Mouse (Mus musculus) heart, postnatal 14 days (tissue): ENCODE measurements around the gene Cd84. TPM values are rescaled to one million over a fixed set of nuclear protein-coding genes. Genes with fewer than 3 reads are reported as not detected.

Experiments
- DNase-seq, 2 experiments: peaks; one replicate each; pipeline ENCODE4 v3.0.0; 2021 to 2022
- intact Hi-C: fragments of 180-260 bp; cut with DNase I; formaldehyde crosslinking; loops from one replicate; pipeline ENCODE4 v1.15.1; 2025
- total RNA-seq, 2 experiments: library from RNA; stranded (reverse); gene quantifications; 2 replicates each; pipeline ENCODE4 v1.2.3; 2021

Gene Cd84
- total RNA-seq, 2 experiments from 2014 or later: 2.9 to 3.1 TPM

DNA sequence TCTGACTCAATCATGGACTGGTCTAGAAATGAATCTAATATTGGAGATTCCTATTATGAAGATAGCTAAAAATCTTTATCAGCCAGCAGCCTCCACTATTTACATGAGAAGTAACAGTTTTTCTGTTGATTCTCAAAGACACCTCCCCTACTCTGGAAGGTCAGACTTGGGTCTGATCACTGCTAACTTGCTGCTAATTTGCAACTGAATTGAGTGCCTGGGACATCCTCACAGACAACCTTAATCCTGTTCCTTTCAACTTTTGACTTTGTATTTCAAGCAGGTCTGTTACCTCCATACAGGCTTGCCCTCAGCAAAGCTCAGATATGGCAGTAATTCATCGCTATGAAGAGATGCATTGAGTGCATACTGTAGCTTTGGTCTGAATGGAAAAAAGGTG lies 64.5 kb downstream of the Cd84 start:
- DNase-seq: no peak

GRCm38 (mm10) chr1:171915638-171916458 lies 76.4 kb downstream of the Cd84 start:
- DNase-seq: no peak
- intact Hi-C loops: no loop called here

More for the DNA sequence above, 64.5 kb downstream of the Cd84 start:
- intact Hi-C loops: no loop called here

- intact Hi-C loops: no loop called here
- DNase-seq: peak; percentile 5 to 8
Observed at GRCm38 (mm10) chr1:171917305-171918039, 78.0 kb downstream of the Cd84 start, which contains the start of gene Slamf6. Slamf6 (plus strand) TSS chr1:171917515.

DNA sequence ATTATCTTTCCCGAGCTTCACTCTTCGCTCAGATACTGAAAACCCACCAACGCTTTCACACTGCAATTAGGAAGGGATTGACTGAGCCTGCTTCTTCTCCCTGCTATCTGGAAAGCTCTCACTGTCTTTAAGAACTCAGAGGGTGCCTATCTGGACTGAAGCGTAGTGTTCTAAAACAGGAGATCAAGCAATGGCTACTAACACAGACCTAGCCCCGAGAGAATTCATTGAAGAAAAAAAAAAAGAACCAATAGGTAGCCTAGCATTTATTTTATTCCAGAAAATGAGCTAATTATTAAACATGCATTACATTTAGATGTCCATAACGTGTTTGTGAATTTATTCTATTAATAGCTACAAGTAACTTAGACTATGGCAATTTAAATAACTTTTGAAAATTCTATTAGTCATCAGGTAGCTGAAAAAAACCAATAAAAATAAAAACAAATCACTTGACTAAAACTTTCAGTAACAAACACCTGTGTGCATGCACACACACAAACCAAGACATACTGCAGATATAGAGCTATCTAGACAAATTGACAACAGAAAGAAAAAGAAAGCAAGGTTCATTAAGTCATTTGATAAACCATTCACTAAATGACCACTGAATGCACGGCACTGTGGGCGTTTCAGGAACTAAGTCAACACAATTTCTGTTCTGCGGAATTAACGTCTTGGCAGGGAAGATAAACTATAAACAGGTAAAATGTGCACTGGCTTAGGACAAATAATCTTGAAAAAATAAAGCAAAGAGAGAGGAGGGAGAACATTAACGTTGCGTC lies 78.8 kb downstream of the Cd84 start:
- intact Hi-C loops: no loop called here
- no peak for DNase-seq

DNA sequence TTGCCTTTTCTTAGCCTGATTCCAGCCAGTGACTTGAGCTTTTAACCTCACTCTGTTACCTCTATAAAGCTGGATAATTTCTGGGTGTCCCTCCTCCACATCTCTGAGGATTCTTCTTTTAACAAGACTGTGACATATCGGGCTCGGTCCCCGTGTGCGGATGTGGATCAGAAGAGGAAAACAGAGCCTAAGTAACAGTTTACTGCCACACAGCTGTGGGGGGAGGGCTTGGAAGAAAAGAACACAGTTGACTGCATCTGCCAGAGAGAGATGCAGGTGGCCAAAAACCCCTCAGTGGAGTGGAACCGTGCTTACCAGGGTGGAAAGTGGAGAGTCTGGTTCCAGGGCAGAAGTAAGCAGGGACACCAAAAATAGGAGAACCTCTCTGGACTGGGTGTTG lies 79.7 kb downstream of the Cd84 start:
- intact Hi-C loops: no loop called here
- no peak for DNase-seq

- intact Hi-C loops: no loop called here
- DNase-seq: no peak
Observed at GRCm38 (mm10) chr1:171919901-171920510, 80.5 kb downstream of the Cd84 start.

GRCm38 (mm10) chr1:171920989-171921621 lies 81.6 kb downstream of the Cd84 start:
- intact Hi-C loops: no loop called here
- no peak for DNase-seq

- intact Hi-C loops: no loop called here
- no peak for DNase-seq
Observed at GRCm38 (mm10) chr1:171921641-171922040, 82.1 kb downstream of the Cd84 start.

GRCm38 (mm10) chr1:171922844-171923243 lies 83.3 kb downstream of the Cd84 start:
- intact Hi-C loops: no loop called here
- DNase-seq: no peak

GRCm38 (mm10) chr1:171924900-171925299 lies 85.4 kb downstream of the Cd84 start:
- no peak for DNase-seq
- intact Hi-C loops: no loop called here

DNA sequence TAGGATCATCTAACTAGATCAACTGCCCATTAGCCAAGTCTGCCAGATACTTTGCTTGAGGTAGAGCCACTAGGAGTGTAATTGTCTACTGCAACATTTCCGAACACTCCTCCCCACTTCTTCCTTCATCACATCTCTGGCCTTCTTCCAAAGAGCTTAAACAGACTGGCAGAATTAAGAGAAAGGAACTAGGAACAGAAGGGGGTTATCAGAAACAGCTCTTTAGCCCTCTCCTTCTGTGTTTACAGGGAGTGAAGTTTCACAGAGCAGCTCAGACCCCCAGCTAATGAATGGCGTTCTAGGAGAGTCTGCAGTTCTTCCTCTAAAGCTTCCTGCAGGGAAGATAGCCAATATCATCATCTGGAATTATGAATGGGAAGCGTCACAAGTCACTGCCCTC lies 94.4 kb downstream of the Cd84 start:
- intact Hi-C loops: no loop called here
- DNase-seq: no peak

GRCm38 (mm10) chr1:171938952-171939948 lies 99.8 kb downstream of the Cd84 start:
- intact Hi-C loops: no loop called here
- no peak for DNase-seq

Other genes with a start within 250 kb of the Cd84 start
- under 1 TPM; 0.26 to 0.66 TPM for gene Ly9, start 232.3 kb upstream of the Cd84 start, total RNA-seq
- under 1 TPM in 1 of 2 experiments, not detected in 1; 0.15 TPM for gene Slamf7, start 186.7 kb upstream of the Cd84 start, total RNA-seq
- gene Cd48, start 157.7 kb upstream of the Cd84 start, total RNA-seq: 1 to 10 TPM; 1.6 to 2.3 TPM
- gene Slamf1, start 72.6 kb upstream of the Cd84 start, total RNA-seq: 1 to 10 TPM in 1 of 2 experiments, under 1 TPM in 1; 0.38 to 1.3 TPM
- under 1 TPM; 0.17 to 0.32 TPM for gene Gm10521, start 56.0 kb downstream of the Cd84 start, total RNA-seq
- 1 to 10 TPM in 1 of 2 experiments, under 1 TPM in 1; 0.79 to 3.5 TPM for gene Slamf6, start 77.8 kb downstream of the Cd84 start, total RNA-seq
- 1 to 10 TPM; 4.3 to 5.9 TPM for gene Vangl2, start 188.7 kb downstream of the Cd84 start, total RNA-seq
- not detected for gene Nhlh1, start 217.9 kb downstream of the Cd84 start, total RNA-seq
- 100 to 1,000 TPM; 118 to 124 TPM for gene Copa, start 242.8 kb downstream of the Cd84 start, total RNA-seq
- 10 to 100 TPM; 54.9 to 59.5 TPM for gene Ncstn, start 243.1 kb downstream of the Cd84 start, total RNA-seq